8 mouse cellular contexts compared by ENCODE assay signal in genomic region chr9:65909301-65909801, GRCm38 (mm10). TPM values are rescaled to one million over a fixed set of nuclear protein-coding genes. Genes with fewer than 3 reads are reported as not detected.
DNase-seq lines count a peak whose midpoint lies in the region; ATAC-seq lines count a peak whose summit lies in the region.

No protein-coding gene starts in this region.

- peak; percentile 68 for ATAC-seq in embryonic facial prominence, embryonic 12.5 days (ENCODE audit: insufficient number of reproducible peaks, insufficient read depth, low FRiP score, low TSS enrichment)
- peak; percentile 46 for ATAC-seq in heart, embryonic 15.5 days (replicated peaks; ENCODE audit: insufficient number of reproducible peaks, insufficient read depth, low FRiP score, low read depth)
- peak; percentile 58 for ATAC-seq in lung, embryonic 15.5 days (ENCODE audit: borderline replicate concordance, extremely low read depth, low FRiP score, low TSS enrichment)

- H3K4me3 ChIP-seq in embryonic facial prominence, embryonic 12.5 days: peak overlapping the region; percentile 75
- peak overlapping the region; percentile 83 for H3K4me3 ChIP-seq in heart, embryonic 15.5 days
- H3K4me3 ChIP-seq in lung, embryonic 15.5 days: peak overlapping the region; percentile 86

- peak overlapping the region; percentile 71 for H3K9ac ChIP-seq in embryonic facial prominence, embryonic 12.5 days
- peak overlapping the region; percentile 71 for H3K9ac ChIP-seq in heart, embryonic 15.5 days
- H3K9ac ChIP-seq in lung, embryonic 15.5 days: peak overlapping the region; percentile 83

- under 1% methylated on average over 34 of the region's 34 CpGs for WGBS in embryonic facial prominence, embryonic 12.5 days
- under 1% methylated on average over 34 of the region's 34 CpGs for WGBS in heart, embryonic 15.5 days
- WGBS in lung, embryonic 15.5 days: under 1% methylated on average over 34 of the region's 34 CpGs

- H3K4me1 ChIP-seq in embryonic facial prominence, embryonic 12.5 days: 0 out of 2 replicates have a peak, but pooled peaks cover 4% of the 10 kb centered on the region
- peaks cover 13% of the 10 kb centered on the region for H3K4me1 ChIP-seq in heart, embryonic 15.5 days (replicated peaks)
- H3K4me1 ChIP-seq in lung, embryonic 15.5 days: peaks cover 10% of the 10 kb centered on the region; the same call in 1 of the 2 replicates

- peaks cover 10% of the 10 kb centered on the region for H3K36me3 ChIP-seq in embryonic facial prominence, embryonic 12.5 days
- peaks cover 2% of the 10 kb centered on the region; the same call in 1 of the 2 replicates for H3K36me3 ChIP-seq in heart, embryonic 15.5 days
- peaks cover 9% of the 10 kb centered on the region for H3K36me3 ChIP-seq in lung, embryonic 15.5 days

- peak overlapping the region; percentile 83 for H3K4me2 ChIP-seq in embryonic facial prominence, embryonic 12.5 days (replicated peaks)
- peak overlapping the region; percentile 65 for H3K4me2 ChIP-seq in heart, embryonic 15.5 days
- peak overlapping the region; percentile 78 for H3K4me2 ChIP-seq in lung, embryonic 15.5 days

- H3K27me3 ChIP-seq in embryonic facial prominence, embryonic 12.5 days: no peaks in the 10 kb centered on the region
- no peaks in the 10 kb centered on the region for H3K27me3 ChIP-seq in heart, embryonic 15.5 days
- H3K27me3 ChIP-seq in lung, embryonic 15.5 days: no peaks in the 10 kb centered on the region

- peak overlapping the region; percentile 84 for H3K27ac ChIP-seq in embryonic facial prominence, embryonic 12.5 days
- H3K27ac ChIP-seq in heart, embryonic 15.5 days: peak overlapping the region; percentile 91
- peak overlapping the region; percentile 94 for H3K27ac ChIP-seq in lung, embryonic 15.5 days

- no peaks in the 10 kb centered on the region for H3K9me3 ChIP-seq in embryonic facial prominence, embryonic 12.5 days
- no peaks in the 10 kb centered on the region for H3K9me3 ChIP-seq in heart, embryonic 15.5 days (replicated peaks)
- no peaks in the 10 kb centered on the region for H3K9me3 ChIP-seq in lung, embryonic 15.5 days

- DNase-seq in CD4-positive helper T cell, adult 2 months (ENCODE audit: low read depth, low spot score): peak; percentile 64
- peak; percentile 61 to 68 for DNase-seq in adrenal gland, adult 18-20 months (ENCODE audit: low spot score in 2 of 2)
- peak; percentile 69 to 80 for DNase-seq in kidney, postnatal 4 days
- DNase-seq in ovary, postnatal 14 days (ENCODE audit: low spot score): peak; percentile 25
- peak; percentile 74 for DNase-seq in thymus, postnatal 25 days

RNA-seq across cellular contexts. Expression of gene Csnk1g1, which starts 0.6 kb away (rescaled TPM):
- total RNA-seq in adrenal gland, adult 18-20 months (2021): 10 to 100 TPM; 13.7 to 14.4 TPM
- 19.3 and 21.0 TPM in 2 replicates for polyA plus RNA-seq in embryonic facial prominence, embryonic 12.5 days (2016; fragmentation: Nextera tagmentation; extraction: Ambion mirVana)
- polyA plus RNA-seq in heart, embryonic 15.5 days (2015; fragmentation: Nextera tagmentation; extraction: Ambion mirVana): 9.8 and 12.7 TPM in 2 replicates
- 13.6 and 14.7 TPM in 2 replicates for polyA plus RNA-seq in lung, embryonic 15.5 days (2015; fragmentation: Nextera tagmentation; extraction: Ambion mirVana)

RNA-seq across cellular contexts. Expression of gene Trip4, which starts 0.8 kb away (rescaled TPM):
- 10 to 100 TPM; 28.3 to 34.7 TPM for total RNA-seq in adrenal gland, adult 18-20 months (2021)
- 40.9 and 41.5 TPM in 2 replicates for polyA plus RNA-seq in embryonic facial prominence, embryonic 12.5 days (2016; fragmentation: Nextera tagmentation; extraction: Ambion mirVana)
- 20.8 and 21.4 TPM in 2 replicates for polyA plus RNA-seq in heart, embryonic 15.5 days (2015; fragmentation: Nextera tagmentation; extraction: Ambion mirVana)
- 31.5 and 32.3 TPM in 2 replicates for polyA plus RNA-seq in lung, embryonic 15.5 days (2015; fragmentation: Nextera tagmentation; extraction: Ambion mirVana)

RNA-seq across cellular contexts. Expression of gene Pclaf, which starts 19.3 kb away (rescaled TPM):
- total RNA-seq in adrenal gland, adult 18-20 months (2021): 1 to 10 TPM; 1.1 to 1.4 TPM
- polyA plus RNA-seq in embryonic facial prominence, embryonic 12.5 days (2016; fragmentation: Nextera tagmentation; extraction: Ambion mirVana): 211 and 227 TPM in 2 replicates
- polyA plus RNA-seq in heart, embryonic 15.5 days (2015; fragmentation: Nextera tagmentation; extraction: Ambion mirVana): 87.6 and 92.2 TPM in 2 replicates
- 258 and 259 TPM in 2 replicates for polyA plus RNA-seq in lung, embryonic 15.5 days (2015; fragmentation: Nextera tagmentation; extraction: Ambion mirVana)

Comparison
In these comparisons a context has a peak if more than half of its experiments do, and no peak if none do; other contexts are left out.
1. Peak in every context shown above with its lines: DNase-seq, ATAC-seq, H3K4me3 ChIP-seq and H3K27ac ChIP-seq.